Mouse (Mus musculus) neural tube, embryonic 15.5 days (tissue): ENCODE data around the gene Gm9508. TPM values are rescaled to one million over a fixed set of nuclear protein-coding genes. Genes with fewer than 3 reads are reported as not detected.
"Not testable (repeated sequence)": the region's sequence is repeated elsewhere in the genome, so short reads cannot be mapped to it uniquely, and the experiment has no call there.

Experiments
- ATAC-seq: fragments of 200-750 bp; cut with Nextera tagmentation; 2 replicates; pipeline ENCODE4 v1.8.0; 2017; ENCODE audit warnings: mild to moderate bottlenecking, moderate TSS enrichment, moderate library complexity; ENCODE audit not compliant: low FRiP score
- H3K27ac ChIP-seq: fragments of 300-500 bp; sonication (generic); replicated peaks from 2 replicates; pipeline ENCODE4 v1.5.1; 2015; ENCODE audit warnings: mild to moderate bottlenecking, inconsistent platforms
- H3K27me3 ChIP-seq: fragments of 300-500 bp; sonication (generic); replicated peaks from 2 replicates; pipeline ENCODE4 v1.6.1; 2015; ENCODE audit warnings: inconsistent platforms
- H3K36me3 ChIP-seq: fragments of 300-500 bp; sonication (generic); 2 replicates; pipeline ENCODE4 v1.6.1; 2015; ENCODE audit warnings: inconsistent platforms
- H3K4me1 ChIP-seq: fragments of 300-500 bp; sonication (generic); 2 replicates; pipeline ENCODE4 v1.6.1; 2015; ENCODE audit warnings: inconsistent platforms
- H3K4me2 ChIP-seq: fragments of 300-500 bp; sonication (generic); 2 replicates; pipeline ENCODE4 v1.6.1; 2015; ENCODE audit warnings: inconsistent platforms, mild to moderate bottlenecking, moderate library complexity
- H3K4me3 ChIP-seq: fragments of 300-500 bp; sonication (generic); replicated peaks from 2 replicates; pipeline ENCODE4 v1.5.1; 2015; ENCODE audit warnings: mild to moderate bottlenecking, inconsistent platforms
- H3K9ac ChIP-seq: fragments of 300-500 bp; sonication (generic); replicated peaks from 2 replicates; pipeline ENCODE4 v1.6.1; 2015; ENCODE audit warnings: mild to moderate bottlenecking, inconsistent platforms
- H3K9me3 ChIP-seq: fragments of 300-500 bp; sonication (generic); replicated peaks from 2 replicates; pipeline ENCODE4 v1.6.1; 2016; ENCODE audit warnings: inconsistent platforms
- WGBS: fragments of 180-500 bp; shearing (Covaris S2); methylation state at CpG from one replicate; pipeline ENCODE4 v1.1.7; 2015; ENCODE audit warnings: mixed read lengths; 5-methylcytosine and 5-hydroxymethylcytosine counted together
- polyA plus RNA-seq: library from polyadenylated mRNA; unstranded; fragments of >200 nt; fragmentation: Nextera tagmentation; extraction: Ambion mirVana; gene quantifications from 2 replicates; pipeline ENCODE4 v1.2.1, GENCODE M21; 2015

Gm9508 gene
- polyA plus RNA-seq, 1 experiment from 2014 or later, result not detected

DNA sequence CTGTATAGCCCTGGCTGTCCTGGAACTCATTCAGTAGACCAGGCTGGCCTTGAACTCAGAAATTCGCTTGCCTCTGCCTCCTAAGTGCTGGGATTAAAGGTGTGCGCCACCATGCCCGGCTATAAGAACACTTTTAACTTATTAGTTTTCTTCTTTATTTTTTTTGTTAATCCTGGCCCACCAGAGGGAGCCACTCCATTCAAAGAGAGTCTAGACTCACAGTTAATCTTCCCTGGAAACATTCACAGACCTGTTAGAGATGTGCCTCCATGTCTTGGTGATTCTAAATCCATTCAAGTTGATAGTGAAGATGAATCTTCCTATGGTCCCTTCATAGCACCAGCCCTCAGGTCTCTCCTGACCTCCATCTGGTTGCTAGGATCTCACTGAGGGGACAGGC lies 12.8 kb upstream of the Gm9508 start:
- H3K4me2 ChIP-seq, result no peak overlapping the region

DNA sequence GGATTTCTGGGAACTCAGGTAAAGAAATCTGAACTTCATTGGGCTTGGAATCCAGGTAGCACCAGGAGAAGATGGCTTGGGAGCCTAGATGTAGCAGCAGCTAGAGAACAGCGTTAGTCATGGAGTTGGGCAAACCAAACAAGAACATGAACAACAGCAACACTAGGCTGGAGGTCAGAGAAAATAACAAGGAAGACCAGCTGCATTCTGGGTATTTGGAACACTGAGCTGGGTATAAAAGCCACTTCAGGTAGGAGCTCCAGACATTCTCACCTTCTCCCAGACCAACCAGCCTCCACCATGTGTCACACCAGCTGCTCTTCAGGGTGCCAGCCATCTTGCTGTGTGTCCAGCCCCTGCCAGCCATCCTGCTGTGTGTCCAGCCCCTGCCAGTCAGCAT lies 9.3 kb upstream of the Gm9508 start, which contains the start of gene Gm10272:
Gm10272 (plus strand) TSS at position 301 of the 400 bp plus-strand sequence.
- no peak for ATAC-seq
- Histone ChIP-seq H3K9ac (no peak within 1 kb of the TSS), H3K4me1 (no peaks in the 10 kb centered on the region), H3K9me3 (no peaks in the 10 kb centered on the region), H3K27me3 (no peaks in the 10 kb centered on the region), H3K4me3 (no peak within 1 kb of the TSS), H3K4me2 (no peak within 1 kb of the TSS), H3K36me3 (no peaks in the 10 kb centered on the region), H3K27ac (no peak within 1 kb of the TSS)
- WGBS, result 84% methylated on average over 1 of the region's 1 CpGs

More for the DNA sequence above, 12.8 kb upstream of the Gm9508 start:
- ATAC-seq, result no peak
- 86% methylated on average over 3 of the region's 3 CpGs for WGBS
- Histone ChIP-seq H3K4me3 (no peak overlapping the region), H3K4me1 (no peaks in the 10 kb centered on the region), H3K27ac (no peak overlapping the region), H3K9ac (no peak overlapping the region), H3K27me3 (no peaks in the 10 kb centered on the region), H3K36me3 (no peaks in the 10 kb centered on the region), H3K9me3 (no peaks in the 10 kb centered on the region)

DNA sequence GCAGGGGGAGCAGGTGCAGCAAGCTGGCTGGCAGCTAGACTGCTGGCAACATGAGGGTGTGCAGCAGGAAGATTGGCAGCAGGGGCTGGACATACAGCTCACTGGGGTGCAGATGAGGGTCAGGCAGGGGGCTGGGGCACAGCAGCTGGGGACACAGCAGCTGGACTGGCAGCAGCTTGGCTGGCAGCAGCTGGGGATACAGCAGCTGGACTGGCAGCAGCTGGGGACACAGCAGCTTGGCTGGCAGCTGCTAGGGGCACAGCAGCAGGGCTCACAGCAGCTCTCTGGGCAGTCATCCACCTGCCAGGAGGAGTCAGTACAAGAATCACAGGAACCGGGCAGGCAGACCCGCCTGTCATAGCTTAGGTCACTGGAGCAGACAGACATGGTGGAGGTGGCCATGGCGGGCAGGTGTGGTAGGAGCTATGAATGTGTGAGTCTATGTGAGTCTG lies 6.7 kb downstream of the Gm9508 start, which contains the start of gene Gm19402:
Gm19402 (minus strand) TSS at position 402 of the 452 bp plus-strand sequence.
- H3K9ac ChIP-seq, H3K27ac ChIP-seq, H3K4me2 ChIP-seq, H3K9me3 ChIP-seq, H3K4me3 ChIP-seq, H3K36me3 ChIP-seq, ATAC-seq: not testable (repeated sequence)
- WGBS, result 63% methylated on average over 3 of the region's 3 CpGs
- Histone ChIP-seq H3K27me3 (peaks cover 28% of the 10 kb centered on the region), H3K4me1 (peaks cover 17% of the 10 kb centered on the region)

DNA sequence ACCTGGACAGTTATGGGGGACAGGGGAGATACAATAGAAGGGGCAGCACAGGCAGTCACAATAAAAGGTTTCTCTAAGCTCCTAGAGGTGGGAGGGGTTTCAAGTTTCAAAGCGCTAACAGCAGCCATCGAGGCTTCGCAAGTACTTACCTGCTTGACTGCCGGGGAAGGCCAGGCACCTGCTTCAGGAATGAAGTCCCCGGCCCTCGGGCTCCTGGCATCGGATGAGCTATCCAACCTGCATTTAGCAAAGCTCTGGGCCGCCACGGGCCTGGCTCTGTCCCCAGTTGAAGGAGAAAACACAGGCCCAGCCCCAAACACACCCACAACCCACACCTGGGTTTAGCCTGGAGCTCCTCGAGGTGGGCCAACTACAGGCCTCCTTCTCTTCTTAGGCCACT lies 10.0 kb downstream of the Gm9508 start:
- Histone ChIP-seq H3K4me2 (no peak overlapping the region), H3K4me3 (no peak overlapping the region), H3K27ac (no peak overlapping the region), H3K36me3 (no peaks in the 10 kb centered on the region), H3K9me3 (no peaks in the 10 kb centered on the region), H3K27me3 (peaks cover 31% of the 10 kb centered on the region), H3K4me1 (peaks cover 25% of the 10 kb centered on the region), H3K9ac (no peak overlapping the region)
- 26% methylated on average over 10 of the region's 10 CpGs for WGBS
- ATAC-seq, result no peak

DNA sequence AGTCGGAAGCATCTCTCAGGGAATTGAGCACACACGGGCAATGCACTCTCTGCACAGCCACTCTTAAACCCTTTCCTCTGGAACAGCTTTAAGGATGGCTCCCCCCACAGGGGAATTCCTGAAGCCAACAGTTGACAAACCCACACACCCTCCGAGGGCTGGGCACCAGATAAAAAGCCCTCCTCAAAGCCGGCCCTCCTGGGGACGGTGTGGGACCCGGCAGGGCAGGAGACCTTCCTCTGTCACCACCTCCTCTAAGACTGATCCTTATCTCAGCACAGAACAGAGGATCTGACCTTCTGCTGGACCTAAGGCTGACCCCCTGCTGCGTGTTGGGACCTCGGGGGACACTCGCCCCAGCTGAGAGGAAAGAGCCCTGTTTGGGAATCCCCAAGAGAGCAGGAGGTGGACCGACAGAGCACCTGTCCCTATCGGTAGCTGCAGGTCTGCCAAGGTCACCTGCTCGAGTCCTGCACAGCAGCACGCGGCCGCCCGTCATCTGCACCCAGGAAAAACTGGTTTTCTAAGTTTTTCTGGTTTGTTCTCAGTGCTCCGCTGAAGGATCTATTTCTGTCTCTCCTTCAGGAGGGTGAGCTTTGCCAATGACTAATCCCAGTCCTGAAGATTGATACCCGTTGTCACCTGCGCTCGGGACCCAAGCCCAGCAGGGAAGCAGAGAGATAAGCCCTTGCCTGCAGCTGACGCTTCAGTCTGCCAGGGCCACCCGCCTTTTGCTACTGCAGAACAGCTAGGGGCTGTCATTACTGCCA lies 11.0 kb downstream of the Gm9508 start, which contains the start of gene Tspear:
Tspear (plus strand) TSS at position 675 of the 770 bp plus-strand sequence.
- H3K27me3 ChIP-seq, result peaks cover 31% of the 10 kb centered on the region
- H3K4me3 ChIP-seq, result no peak within 1 kb of the TSS
- 11% methylated on average over 22 of the region's 22 CpGs for WGBS
- no peaks in the 10 kb centered on the region for H3K9me3 ChIP-seq
- no peak within 1 kb of the TSS for H3K9ac ChIP-seq
- H3K27ac ChIP-seq, result no peak within 1 kb of the TSS
- no peaks in the 10 kb centered on the region for H3K36me3 ChIP-seq
- no peak for ATAC-seq
- no peak within 1 kb of the TSS for H3K4me2 ChIP-seq
- peaks cover 25% of the 10 kb centered on the region for H3K4me1 ChIP-seq

DNA sequence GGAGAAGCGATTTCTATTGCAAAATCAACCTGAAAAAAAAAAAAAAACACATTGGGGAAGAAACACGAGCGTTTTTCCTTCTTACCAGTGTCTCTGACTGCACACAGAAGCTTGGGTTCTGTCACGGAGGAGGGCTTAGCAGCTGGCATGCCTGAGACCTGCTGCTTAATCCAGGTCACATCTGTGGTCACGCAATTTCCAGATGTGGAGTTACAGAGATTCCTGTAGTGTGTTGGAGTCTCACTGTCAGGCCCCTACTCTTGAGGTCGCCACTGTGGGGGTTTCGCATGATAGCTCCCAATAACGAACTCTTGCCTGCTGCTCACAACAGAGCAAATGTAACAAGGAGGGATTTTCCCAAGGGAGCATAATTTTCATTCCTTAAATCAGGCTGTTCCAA lies 12.9 kb downstream of the Gm9508 start:
- Histone ChIP-seq H3K27ac (no peak overlapping the region), H3K9me3 (no peaks in the 10 kb centered on the region), H3K9ac (no peak overlapping the region), H3K27me3 (peaks cover 36% of the 10 kb centered on the region), H3K4me2 (no peak overlapping the region), H3K4me3 (no peak overlapping the region), H3K4me1 (peaks cover 19% of the 10 kb centered on the region), H3K36me3 (no peaks in the 10 kb centered on the region)
- WGBS, result 48% methylated on average over 8 of the region's 8 CpGs
- no peak for ATAC-seq

DNA sequence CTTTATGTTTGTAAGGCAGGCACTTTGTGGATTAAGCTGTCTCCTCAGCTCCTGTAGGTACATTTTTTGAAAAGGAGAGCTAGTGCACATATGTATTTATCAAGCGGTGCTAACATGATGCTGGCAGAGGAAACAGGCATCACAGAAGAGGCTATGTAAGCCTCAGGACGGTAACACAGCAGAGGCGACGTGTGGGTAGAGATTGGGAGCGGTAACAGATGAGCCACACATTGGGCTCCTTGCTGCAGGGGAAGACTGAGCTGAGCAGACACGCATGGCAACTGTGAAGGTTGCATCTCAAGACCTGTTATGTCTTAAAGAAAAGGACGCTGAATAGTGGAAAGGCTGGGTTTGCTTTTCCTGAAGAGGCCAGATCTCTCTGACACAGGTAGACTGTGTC lies 14.0 kb downstream of the Gm9508 start:
- H3K9ac ChIP-seq, result no peak overlapping the region
- H3K9me3 ChIP-seq, result no peaks in the 10 kb centered on the region
- peaks cover 42% of the 10 kb centered on the region for H3K27me3 ChIP-seq
- no peak overlapping the region for H3K4me2 ChIP-seq
- ATAC-seq, result no peak
- no peak overlapping the region for H3K27ac ChIP-seq
- WGBS, result 81% methylated on average over 7 of the region's 7 CpGs
- no peaks in the 10 kb centered on the region for H3K36me3 ChIP-seq
- peaks cover 24% of the 10 kb centered on the region for H3K4me1 ChIP-seq
- H3K4me3 ChIP-seq, result no peak overlapping the region

DNA sequence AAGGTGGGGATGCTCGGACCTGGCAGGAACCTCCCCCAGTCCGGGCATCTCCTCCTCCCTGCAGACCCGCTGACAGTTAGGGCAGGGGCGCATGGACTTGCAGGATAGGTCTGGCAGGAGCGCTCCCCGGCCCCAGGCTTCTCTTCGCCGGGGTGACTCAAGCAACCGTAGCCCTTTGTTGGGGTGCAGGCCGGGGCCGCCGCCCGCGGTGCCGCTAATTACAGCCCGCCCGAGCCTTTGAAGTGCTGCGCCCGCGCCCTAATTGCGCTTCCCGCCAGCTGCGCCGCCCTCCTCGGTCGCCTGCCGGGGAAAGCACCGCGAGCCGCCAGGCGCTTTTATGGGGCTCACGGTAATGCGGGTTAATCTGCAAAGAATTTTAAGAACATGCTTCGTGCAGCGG lies 19.5 kb downstream of the Gm9508 start:
- Histone ChIP-seq H3K9me3 (no peaks in the 10 kb centered on the region), H3K4me3 (peak overlapping the region; percentile 31), H3K36me3 (no peaks in the 10 kb centered on the region), H3K27ac (no peak overlapping the region), H3K4me1 (peaks cover 15% of the 10 kb centered on the region), H3K27me3 (peaks cover 41% of the 10 kb centered on the region), H3K4me2 (peak overlapping the region; percentile 65), H3K9ac (0 out of 2 replicates have a peak overlapping the region, but pooled peaks have one; percentile 1)
- no peak for ATAC-seq
- WGBS, result under 1% methylated on average over 35 of the region's 35 CpGs

DNA sequence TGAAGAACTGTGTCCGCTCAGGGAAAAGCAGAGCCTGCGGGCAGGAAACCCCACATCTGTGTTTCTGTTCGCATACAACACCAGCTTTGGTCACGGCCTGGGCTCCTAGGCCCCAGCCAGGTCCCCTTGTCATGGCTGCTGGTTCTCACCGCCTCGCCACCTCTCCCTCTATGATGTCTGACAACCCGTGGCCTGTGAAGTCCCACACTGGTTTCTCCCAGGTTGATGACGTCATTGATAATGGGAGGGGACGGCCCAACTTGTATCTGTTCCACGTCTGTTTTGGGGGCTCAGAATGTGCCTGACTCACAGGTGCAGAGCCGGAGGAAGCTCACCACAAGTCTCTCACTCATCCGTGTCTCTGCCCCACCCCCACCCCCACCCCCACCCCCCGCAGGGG lies 23.3 kb downstream of the Gm9508 start:
- Histone ChIP-seq H3K9ac (no peak overlapping the region), H3K4me3 (no peak overlapping the region), H3K4me2 (no peak overlapping the region), H3K4me1 (peaks cover 15% of the 10 kb centered on the region), H3K36me3 (no peaks in the 10 kb centered on the region), H3K27ac (no peak overlapping the region), H3K27me3 (peaks cover 32% of the 10 kb centered on the region), H3K9me3 (no peaks in the 10 kb centered on the region)
- 68% methylated on average over 13 of the region's 13 CpGs for WGBS
- no peak for ATAC-seq

DNA sequence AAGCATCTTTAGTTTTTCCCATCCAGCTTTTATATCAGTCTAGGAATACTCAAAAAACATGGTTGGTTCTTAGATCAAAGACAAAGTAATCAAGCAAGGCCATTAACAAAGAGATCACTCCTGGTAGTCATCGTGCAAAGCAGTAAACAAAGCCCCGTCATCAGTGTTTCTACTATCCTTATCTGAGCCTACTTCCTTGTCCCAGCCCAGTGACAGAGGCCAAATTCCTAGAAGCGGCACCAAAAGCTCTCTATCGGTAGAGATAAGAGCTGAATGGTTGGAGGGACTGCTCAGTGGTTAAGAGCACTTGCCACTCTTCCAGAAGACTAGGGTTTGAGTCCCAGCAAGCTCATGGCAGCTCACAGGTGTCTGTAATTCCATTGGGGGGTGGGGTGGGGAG lies 25.5 kb downstream of the Gm9508 start:
- Histone ChIP-seq H3K9me3 (no peaks in the 10 kb centered on the region), H3K4me3 (no peak overlapping the region), H3K9ac (no peak overlapping the region), H3K27ac (no peak overlapping the region), H3K4me2 (no peak overlapping the region), H3K27me3 (peaks cover 10% of the 10 kb centered on the region), H3K36me3 (no peaks in the 10 kb centered on the region), H3K4me1 (no peaks in the 10 kb centered on the region)
- 73% methylated on average over 4 of the region's 4 CpGs for WGBS
- ATAC-seq, result no peak

DNA sequence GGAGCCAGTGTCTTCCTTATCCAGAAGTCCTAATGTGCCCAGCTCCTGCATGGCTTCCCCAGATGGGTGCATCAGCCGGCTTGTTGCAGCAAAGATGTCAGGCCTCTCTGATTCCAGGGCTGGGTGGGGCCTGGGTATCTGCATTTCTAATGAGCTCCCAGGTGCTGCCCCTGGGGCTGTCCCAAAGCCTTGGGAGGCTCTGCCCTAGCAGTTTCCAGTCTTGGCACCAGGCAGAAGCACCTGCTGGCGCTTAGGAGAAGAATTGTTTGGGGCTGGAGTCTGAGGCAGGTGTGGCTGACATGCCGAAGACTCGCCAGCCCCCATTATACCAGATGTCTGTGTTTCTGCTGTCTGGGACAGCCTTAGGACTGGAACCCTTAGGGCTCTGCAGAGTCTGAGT lies 26.3 kb downstream of the Gm9508 start:
- H3K9ac ChIP-seq, result no peak overlapping the region
- H3K27ac ChIP-seq, result no peak overlapping the region
- H3K4me3 ChIP-seq, result no peak overlapping the region
- H3K36me3 ChIP-seq, result no peaks in the 10 kb centered on the region
- H3K27me3 ChIP-seq, result peaks cover 2% of the 10 kb centered on the region; the same call in 1 of the 2 replicates
- no peaks in the 10 kb centered on the region for H3K9me3 ChIP-seq
- no peaks in the 10 kb centered on the region for H3K4me1 ChIP-seq
- 87% methylated on average over 4 of the region's 4 CpGs for WGBS
- H3K4me2 ChIP-seq, result no peak overlapping the region
- no peak for ATAC-seq

DNA sequence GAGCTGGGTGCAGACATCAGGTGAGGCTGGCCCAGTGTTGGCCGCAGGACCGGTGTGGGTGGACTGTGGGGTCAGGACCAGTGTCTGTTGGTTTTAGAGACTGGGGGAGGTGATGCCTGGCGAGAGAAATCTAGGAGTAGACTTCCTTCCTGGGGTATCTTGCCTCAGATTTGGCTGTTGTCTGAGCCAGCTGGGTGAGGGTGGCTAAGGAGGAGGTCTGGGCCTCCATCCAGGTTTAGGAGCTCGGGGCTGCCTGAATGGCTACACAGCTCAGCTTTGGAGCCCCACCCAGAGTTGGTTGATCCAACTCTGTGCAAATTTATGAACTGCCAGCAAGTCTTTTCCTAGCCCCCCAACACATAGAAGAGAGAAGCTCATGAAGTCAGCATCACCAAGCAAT lies 29.6 kb downstream of the Gm9508 start:
- H3K36me3 ChIP-seq, result no peaks in the 10 kb centered on the region
- H3K4me2 ChIP-seq, result no peak overlapping the region
- H3K27ac ChIP-seq, result no peak overlapping the region
- no peak for ATAC-seq
- no peak overlapping the region for H3K9ac ChIP-seq
- WGBS, result 83% methylated on average over 4 of the region's 4 CpGs
- H3K27me3 ChIP-seq, result peaks cover 4% of the 10 kb centered on the region; the same call in 1 of the 2 replicates
- no peaks in the 10 kb centered on the region; the same call in 1 of the 2 replicates for H3K4me1 ChIP-seq
- H3K9me3 ChIP-seq, result no peaks in the 10 kb centered on the region
- no peak overlapping the region for H3K4me3 ChIP-seq
